Mouse (Mus musculus) bone marrow, adult 2 months (tissue): Measurements from ENCODE around the gene Fgfr1op.
"Not testable (repeated sequence)": the region's sequence is repeated elsewhere in the genome, so short reads cannot be mapped to it uniquely, and the experiment has no call there.

Experiments used
- CTCF ChIP-seq: fragments of 200-500 bp; IDR thresholded peaks from 2 replicates; pipeline ENCODE4 v1.5.1; 2011; ENCODE audit warnings: low read length, control low read depth; ENCODE audit not compliant: control insufficient read depth, insufficient read depth
- POLR2A ChIP-seq: fragments of 200-500 bp; IDR thresholded peaks from 2 replicates; pipeline ENCODE4 v1.6.1; 2011; ENCODE audit warnings: low read depth, mild to moderate bottlenecking, control low read depth, low read length, borderline replicate concordance; ENCODE audit not compliant: control insufficient read depth

DNA sequence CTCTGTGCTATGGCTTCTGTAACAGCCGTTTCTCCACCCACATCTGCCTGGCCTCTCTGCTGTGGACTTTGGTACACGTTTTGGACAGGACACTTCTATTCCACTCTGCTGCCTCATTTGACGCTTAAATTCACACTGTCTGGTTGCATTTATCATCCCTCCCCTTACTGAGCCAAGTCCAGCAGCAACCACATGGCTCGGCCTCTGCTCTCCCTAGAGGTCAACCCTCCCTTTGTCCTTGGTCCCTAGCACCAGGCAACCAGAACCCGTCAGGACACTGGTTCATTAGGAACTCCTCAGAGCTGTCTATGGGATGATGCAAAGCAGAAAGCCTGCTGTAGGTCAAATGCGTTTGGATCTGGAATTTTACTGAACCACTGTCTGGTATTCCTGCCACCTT is 34.5 kb upstream of the Fgfr1op start:
- TF ChIP-seq CTCF, POLR2A: not testable (repeated sequence)
